Mouse (Mus musculus) naive thymus-derived CD4-positive, alpha-beta T cell, adult 2 months (primary cell): Measurements from ENCODE around the gene Bcl2a1d.
"Not testable (repeated sequence)": the region's sequence is repeated elsewhere in the genome, so short reads cannot be mapped to it uniquely, and the experiment has no call there.

ENCODE experiments used
- DNase-seq: peaks from one replicate; pipeline ENCODE4 v3.0.0-alpha.2; 2011; ENCODE audit warnings: low read depth

Gene Bcl2a1d

GRCm38 (mm10) chr9:88698746-88699145 is 33.0 kb downstream of the Bcl2a1d start:
- DNase-seq: not testable (repeated sequence)

DNA sequence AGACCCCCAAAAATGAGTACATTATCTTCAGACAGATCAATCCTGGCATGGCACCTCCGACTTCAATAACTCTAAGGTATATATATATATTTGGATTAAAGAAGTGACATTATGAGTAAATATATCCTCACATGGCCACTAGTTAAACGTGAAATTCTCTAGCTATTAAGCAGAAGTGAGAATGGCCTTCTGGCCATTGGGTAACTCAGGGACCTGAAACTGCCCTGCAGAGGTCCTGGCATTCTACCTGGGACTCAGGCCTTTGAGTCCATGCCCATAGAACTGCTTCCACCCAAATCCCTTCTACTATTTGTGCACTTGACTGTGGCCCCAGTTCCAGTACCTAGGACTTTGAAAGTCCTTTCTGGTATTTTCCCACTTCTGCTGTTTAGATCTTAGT is 40.4 kb downstream of the Bcl2a1d start:
- not testable (repeated sequence) for DNase-seq

- not testable (repeated sequence) for DNase-seq
Measured at GRCm38 (mm10) chr9:88689451-88689850, 42.3 kb downstream of the Bcl2a1d start.

DNA sequence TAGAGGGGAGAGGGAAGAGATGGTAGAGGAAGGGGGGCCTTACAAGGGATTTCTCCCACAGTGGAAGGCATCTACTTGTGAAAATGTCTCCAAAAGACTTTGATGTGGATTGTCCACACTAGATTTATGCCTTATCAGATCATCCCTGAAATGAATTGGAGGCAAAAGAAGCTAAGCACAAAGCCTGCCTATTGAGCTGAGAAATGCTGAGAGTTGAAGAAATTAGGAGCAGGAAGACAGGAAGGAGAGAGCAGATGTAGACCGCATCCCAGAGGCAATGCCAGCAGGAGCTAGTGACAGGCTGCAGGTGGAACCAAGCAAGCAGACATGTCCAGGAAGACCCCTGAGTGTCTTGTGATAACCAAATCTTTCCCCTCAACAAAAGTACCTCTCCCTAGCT is 45.0 kb downstream of the Bcl2a1d start:
- DNase-seq: not testable (repeated sequence)
